Mouse (Mus musculus) small intestine, adult 2 months (tissue): ENCODE measurements around the gene Arsb.

Experiments
- CTCF ChIP-seq: fragments of 200-500 bp; IDR thresholded peaks from 2 replicates; pipeline ENCODE4 v1.5.1; 2012; ENCODE audit warnings: low read depth, mild to moderate bottlenecking, control low read depth, inconsistent platforms, low read length, moderate library complexity, mixed read lengths; ENCODE audit not compliant: insufficient replicate concordance, insufficient read length; ENCODE audit errors: extremely low read depth
- POLR2A ChIP-seq: fragments of 200-500 bp; IDR thresholded peaks from 2 replicates; pipeline ENCODE4 v1.6.1; 2012; ENCODE audit warnings: low read depth, mild to moderate bottlenecking, control low read depth, inconsistent platforms, low read length, moderate library complexity

GRCm38 (mm10) chr13:93940742-93941531, 169.5 kb downstream of the Arsb start:
- TF ChIP-seq CTCF (no peak), POLR2A (no peak)
